Mouse (Mus musculus) liver, embryonic 11.5 days (tissue): ENCODE data around the gene Padi3. TPM values are rescaled to one million over a fixed set of nuclear protein-coding genes. Genes with fewer than 3 reads are reported as not detected.
A peak's percentile ranks its signal among the peaks of the same experiment; 100 is the strongest.

Source experiments
- ATAC-seq: fragments of 200-750 bp; cut with Nextera tagmentation; replicated peaks from 2 replicates; pipeline ENCODE4 v1.8.0; 2017; ENCODE audit warnings: moderate number of reproducible peaks, mild to moderate bottlenecking, moderate TSS enrichment, moderate library complexity; ENCODE audit not compliant: low FRiP score
- DNase-seq: peaks from one replicate; pipeline ENCODE4 v3.0.0-alpha.2; 2017; ENCODE audit warnings: low spot score
- H3K27ac ChIP-seq: fragments of 300-500 bp; sonication (generic); 2 replicates; pipeline ENCODE4 v1.5.1; 2014; ENCODE audit warnings: mild to moderate bottlenecking, low read depth, low read length, control low read depth
- H3K27me3 ChIP-seq: fragments of 300-500 bp; sonication (generic); replicated peaks from 2 replicates; pipeline ENCODE4 v1.6.1; 2014; ENCODE audit warnings: low read length, mixed read lengths; ENCODE audit not compliant: control insufficient read depth, insufficient read depth
- H3K36me3 ChIP-seq: fragments of 300-500 bp; sonication (generic); 2 replicates; pipeline ENCODE4 v1.6.1; 2014; ENCODE audit warnings: mild to moderate bottlenecking, low read length, moderate library complexity, mixed read lengths; ENCODE audit not compliant: control insufficient read depth, insufficient read depth
- H3K4me1 ChIP-seq: fragments of 300-500 bp; sonication (generic); replicated peaks from 2 replicates; pipeline ENCODE4 v1.6.1; 2014; ENCODE audit warnings: low read length, mixed read lengths; ENCODE audit not compliant: control insufficient read depth, insufficient read depth
- H3K4me2 ChIP-seq: fragments of 300-500 bp; sonication (generic); 2 replicates; pipeline ENCODE4 v1.6.1; 2014; ENCODE audit warnings: mild to moderate bottlenecking, control low read depth, moderate library complexity
- H3K4me3 ChIP-seq: fragments of 300-500 bp; sonication (generic); 2 replicates; pipeline ENCODE4 v1.5.1; 2014; ENCODE audit warnings: low read depth, low read length, control low read depth
- H3K9ac ChIP-seq: fragments of 300-500 bp; sonication (generic); 2 replicates; pipeline ENCODE4 v1.6.1; 2014; ENCODE audit warnings: low read depth, low read length, control low read depth
- H3K9me3 ChIP-seq: fragments of 300-500 bp; sonication (generic); 2 replicates; pipeline ENCODE4 v1.6.1; 2016; ENCODE audit warnings: low read length, inconsistent platforms, mixed read lengths; ENCODE audit not compliant: control insufficient read depth
- WGBS: fragments of 180-500 bp; shearing (Covaris S2); extraction: QIAGEN DNeasy Blood & Tissue Kit; methylation state at CpG from one replicate; pipeline ENCODE4 v1.1.7; 2014; 5-methylcytosine and 5-hydroxymethylcytosine counted together
- polyA plus RNA-seq: library from polyadenylated mRNA; unstranded; fragments of >200 nt; fragmentation: Nextera tagmentation; extraction: Ambion mirVana; gene quantifications from 2 replicates; pipeline ENCODE4 v1.2.1, GENCODE M21; 2014

The Padi3 gene
- polyA plus RNA-seq, 1 experiment from 2014 or later: 0.56 TPM

DNA sequence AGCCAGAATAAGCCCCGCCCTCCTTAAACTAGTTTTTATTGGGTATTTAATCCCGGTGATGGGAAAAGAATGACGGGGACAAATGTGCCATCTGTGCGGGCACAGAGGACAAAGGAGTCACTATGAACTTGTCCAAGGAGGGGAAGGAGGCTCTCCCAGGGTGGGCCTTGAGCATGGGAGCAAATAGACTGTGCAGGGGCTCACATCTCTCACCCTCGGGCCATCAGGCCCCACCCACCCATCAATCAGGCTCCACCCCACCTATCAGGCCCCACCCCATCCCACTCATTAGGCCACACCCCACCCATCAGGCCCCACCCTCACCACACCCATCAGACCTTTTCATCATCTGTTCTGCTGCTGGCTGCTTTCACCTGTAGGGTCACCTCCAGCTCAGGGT lies 41.5 kb downstream of the Padi3 start:
- ATAC-seq (peak; percentile 35; the same call in 1 of the 2 replicates), DNase-seq (no peak)
- Histone ChIP-seq H3K4me1 (peaks cover 10% of the 10 kb centered on the region), H3K36me3 (no peaks in the 10 kb centered on the region), H3K9ac (no peak overlapping the region), H3K4me2 (no peak overlapping the region), H3K9me3 (no peaks in the 10 kb centered on the region), H3K27me3 (no peaks in the 10 kb centered on the region), H3K27ac (no peak overlapping the region), H3K4me3 (no peak overlapping the region)
- WGBS: 76% methylated on average over 5 of the region's 5 CpGs

DNA sequence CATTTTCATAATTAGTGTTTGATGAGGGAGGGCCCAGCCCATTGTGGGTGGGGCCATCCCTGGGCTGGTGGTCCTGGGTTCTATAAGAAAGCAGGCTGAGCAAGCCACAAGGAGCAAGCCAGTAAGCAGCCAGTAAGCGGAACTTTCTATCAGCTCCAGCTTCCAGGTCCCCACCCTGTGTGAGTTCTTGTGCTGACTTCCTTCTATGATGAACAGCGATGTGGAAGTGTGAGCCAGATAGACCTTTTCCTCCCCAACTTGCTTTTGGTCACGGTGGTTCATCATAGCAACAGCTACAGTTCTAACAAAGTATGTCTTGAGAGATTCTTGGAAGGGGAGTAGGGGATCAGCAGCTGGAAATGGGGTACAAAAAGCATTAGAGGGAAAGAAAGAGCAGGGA lies 44.5 kb downstream of the Padi3 start:
- WGBS: 46% methylated on average over 3 of the region's 3 CpGs
- ATAC-seq (no peak), DNase-seq (no peak)
- H3K4me1 ChIP-seq: peaks cover 6% of the 10 kb centered on the region
- no peaks in the 10 kb centered on the region for H3K27me3 ChIP-seq
- H3K4me3 ChIP-seq: no peak overlapping the region
- no peak overlapping the region for H3K9ac ChIP-seq
- no peak overlapping the region for H3K4me2 ChIP-seq
- H3K27ac ChIP-seq: no peak overlapping the region
- H3K9me3 ChIP-seq: no peaks in the 10 kb centered on the region
- no peaks in the 10 kb centered on the region for H3K36me3 ChIP-seq

DNA sequence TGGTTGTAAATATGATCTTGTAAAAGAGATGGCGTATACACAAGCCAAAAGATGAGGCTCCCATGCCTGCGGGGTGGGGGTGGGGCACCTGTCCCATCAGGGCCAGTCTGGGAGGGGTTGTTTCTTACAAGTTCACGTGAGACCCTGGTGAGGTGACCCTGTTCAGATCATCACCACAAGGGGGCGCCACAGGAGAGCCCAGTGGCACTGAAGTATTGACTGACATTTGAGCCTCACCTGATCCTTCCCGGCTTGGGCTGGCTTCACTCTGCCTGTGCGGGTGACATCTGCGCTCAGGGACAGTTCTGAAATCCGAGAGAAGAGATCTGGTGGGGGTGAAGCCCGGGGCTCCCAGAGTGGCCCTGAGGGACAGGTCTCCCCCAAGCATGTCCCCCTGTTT lies 47.3 kb downstream of the Padi3 start:
- Histone ChIP-seq H3K9ac (no peak overlapping the region), H3K36me3 (no peaks in the 10 kb centered on the region), H3K27me3 (no peaks in the 10 kb centered on the region), H3K4me2 (no peak overlapping the region), H3K9me3 (no peaks in the 10 kb centered on the region), H3K4me3 (no peak overlapping the region), H3K4me1 (no peaks in the 10 kb centered on the region; the same call in 1 of the 2 replicates), H3K27ac (no peak overlapping the region)
- WGBS: 12% methylated on average over 9 of the region's 9 CpGs
- no peak; the same call in 1 of the 2 replicates for ATAC-seq
- DNase-seq: peak; percentile 67

DNA sequence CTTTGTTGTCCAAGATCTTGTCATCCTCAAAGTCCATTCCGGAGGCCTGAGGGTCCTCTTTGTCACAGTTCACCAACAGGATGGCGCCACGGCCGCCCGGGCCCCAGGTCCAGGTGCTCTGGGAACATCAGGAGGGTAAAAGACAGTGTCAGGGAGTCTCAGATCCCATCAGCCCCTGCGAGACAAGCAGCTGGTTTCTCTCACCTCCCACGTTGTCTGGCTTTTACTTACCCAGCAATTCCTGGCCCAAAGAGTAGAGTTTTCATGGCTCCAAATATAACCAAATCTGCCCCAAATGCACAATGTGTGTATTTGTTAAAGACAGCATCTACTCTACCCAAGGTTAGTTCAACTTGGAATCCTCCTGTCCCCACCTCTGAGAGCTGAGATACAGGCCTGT lies 48.8 kb downstream of the Padi3 start:
- Histone ChIP-seq H3K9ac (no peak overlapping the region), H3K4me1 (no peaks in the 10 kb centered on the region; the same call in 1 of the 2 replicates), H3K4me2 (no peak overlapping the region), H3K27ac (no peak overlapping the region), H3K4me3 (no peak overlapping the region), H3K36me3 (no peaks in the 10 kb centered on the region), H3K9me3 (no peaks in the 10 kb centered on the region), H3K27me3 (no peaks in the 10 kb centered on the region)
- 82% methylated on average over 7 of the region's 7 CpGs for WGBS
- no peak for DNase-seq
- ATAC-seq: no peak

DNA sequence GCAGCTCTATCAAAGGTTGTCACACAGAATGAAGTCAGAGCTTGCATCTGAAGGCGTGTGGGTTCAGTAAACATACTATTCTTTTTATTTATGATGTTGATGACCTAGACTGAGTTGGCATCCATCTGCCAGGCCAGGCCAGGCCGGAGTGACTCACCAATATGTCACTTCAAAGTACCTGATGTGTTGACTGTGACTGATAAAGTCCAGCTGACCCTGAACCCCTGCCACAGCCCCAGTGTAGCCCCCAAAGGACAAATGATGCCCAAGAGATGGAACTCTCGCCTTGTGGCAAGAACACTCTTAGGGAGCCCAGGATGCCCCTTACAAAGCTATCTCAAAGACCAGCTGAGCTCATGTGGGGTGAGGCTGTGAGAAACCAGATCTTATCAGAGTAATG lies 54.6 kb downstream of the Padi3 start:
- Histone ChIP-seq H3K4me3 (no peak overlapping the region), H3K4me2 (no peak overlapping the region), H3K9ac (no peak overlapping the region), H3K4me1 (no peaks in the 10 kb centered on the region; the same call in 1 of the 2 replicates), H3K9me3 (no peaks in the 10 kb centered on the region), H3K27ac (no peak overlapping the region), H3K36me3 (no peaks in the 10 kb centered on the region), H3K27me3 (no peaks in the 10 kb centered on the region)
- DNase-seq (no peak), ATAC-seq (no peak)
- WGBS: 71% methylated on average over 3 of the region's 3 CpGs

DNA sequence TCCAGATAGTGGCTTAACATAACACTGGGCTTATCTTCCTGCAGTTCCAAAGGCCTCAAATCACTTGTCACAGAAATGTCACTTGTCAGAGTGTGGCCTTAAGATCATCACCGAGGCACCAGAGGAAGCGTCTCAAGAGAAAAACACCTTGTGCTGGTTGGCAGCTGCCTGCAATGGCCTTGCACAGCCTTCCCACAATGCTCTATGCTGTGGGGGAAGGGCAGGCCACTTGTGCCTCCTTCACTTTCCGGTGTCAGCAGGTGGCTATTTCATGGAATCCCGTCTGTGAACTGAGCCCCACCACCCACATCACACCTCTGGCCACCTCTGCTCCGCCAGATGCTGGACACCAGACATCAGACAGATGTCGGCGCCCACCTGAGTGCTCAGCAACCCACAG lies 57.1 kb downstream of the Padi3 start:
- Histone ChIP-seq H3K4me3 (no peak overlapping the region), H3K36me3 (no peaks in the 10 kb centered on the region), H3K27ac (no peak overlapping the region), H3K4me1 (no peaks in the 10 kb centered on the region; the same call in 1 of the 2 replicates), H3K4me2 (no peak overlapping the region), H3K9me3 (no peaks in the 10 kb centered on the region), H3K27me3 (no peaks in the 10 kb centered on the region), H3K9ac (no peak overlapping the region)
- ATAC-seq (no peak), DNase-seq (no peak)
- 57% methylated on average over 7 of the region's 7 CpGs for WGBS

DNA sequence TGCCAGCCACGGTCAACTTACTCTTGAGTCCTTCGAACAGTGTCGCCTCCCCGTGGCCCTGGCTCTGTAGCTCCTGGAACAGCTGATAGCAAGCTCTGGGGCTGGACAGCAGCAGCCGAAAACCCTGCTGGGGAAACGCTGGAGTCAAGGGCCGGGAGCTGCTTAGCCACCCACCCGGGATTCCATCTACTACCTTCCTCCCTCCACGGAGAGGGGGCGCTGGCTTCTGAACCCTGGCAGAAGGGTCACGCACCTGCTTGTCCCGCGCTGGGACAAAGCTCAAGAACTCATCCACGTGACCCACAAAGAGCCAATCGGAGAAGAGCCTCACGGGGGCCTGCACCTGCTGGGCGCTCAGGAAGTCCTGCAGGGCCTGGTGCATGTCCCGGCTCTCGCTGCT lies 60.1 kb downstream of the Padi3 start:
- Histone ChIP-seq H3K9me3 (no peaks in the 10 kb centered on the region), H3K9ac (no peak overlapping the region), H3K36me3 (no peaks in the 10 kb centered on the region), H3K4me3 (no peak overlapping the region; the same call in 1 of the 2 replicates), H3K27ac (no peak overlapping the region), H3K27me3 (peaks cover 11% of the 10 kb centered on the region; the same call in 1 of the 2 replicates), H3K4me2 (peak overlapping the region; percentile 56), H3K4me1 (no peaks in the 10 kb centered on the region)
- ATAC-seq: no peak; the same call in 1 of the 2 replicates
- WGBS: 10% methylated on average over 19 of the region's 19 CpGs
- peak; percentile 44 for DNase-seq

DNA sequence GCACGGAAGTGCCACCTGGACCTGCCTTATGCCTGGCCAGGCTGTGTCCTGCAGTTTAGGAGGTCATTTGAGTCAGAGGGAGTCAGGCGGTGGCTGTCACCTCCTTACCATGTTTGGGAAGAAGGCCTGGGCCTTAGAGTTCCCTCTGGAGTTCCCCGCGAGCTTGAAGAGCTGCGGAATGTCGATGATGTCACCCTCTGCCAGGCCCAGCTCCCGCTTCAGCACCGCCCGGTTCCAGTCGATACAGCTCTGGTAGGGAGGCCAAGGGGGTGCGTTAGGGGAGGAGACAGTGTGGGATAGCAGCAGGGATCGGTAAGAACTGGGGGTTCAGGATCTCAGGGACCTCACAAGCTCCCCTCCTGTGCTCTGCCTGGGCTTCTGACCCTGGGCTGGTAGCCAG lies 62.5 kb downstream of the Padi3 start:
- Histone ChIP-seq H3K4me1 (no peaks in the 10 kb centered on the region), H3K36me3 (no peaks in the 10 kb centered on the region), H3K9ac (no peak overlapping the region), H3K27me3 (peaks cover 11% of the 10 kb centered on the region; the same call in 1 of the 2 replicates), H3K27ac (no peak overlapping the region), H3K4me3 (no peak overlapping the region), H3K4me2 (no peak overlapping the region), H3K9me3 (no peaks in the 10 kb centered on the region)
- WGBS: 21% methylated on average over 12 of the region's 12 CpGs
- ATAC-seq: no peak
- DNase-seq: no peak

DNA sequence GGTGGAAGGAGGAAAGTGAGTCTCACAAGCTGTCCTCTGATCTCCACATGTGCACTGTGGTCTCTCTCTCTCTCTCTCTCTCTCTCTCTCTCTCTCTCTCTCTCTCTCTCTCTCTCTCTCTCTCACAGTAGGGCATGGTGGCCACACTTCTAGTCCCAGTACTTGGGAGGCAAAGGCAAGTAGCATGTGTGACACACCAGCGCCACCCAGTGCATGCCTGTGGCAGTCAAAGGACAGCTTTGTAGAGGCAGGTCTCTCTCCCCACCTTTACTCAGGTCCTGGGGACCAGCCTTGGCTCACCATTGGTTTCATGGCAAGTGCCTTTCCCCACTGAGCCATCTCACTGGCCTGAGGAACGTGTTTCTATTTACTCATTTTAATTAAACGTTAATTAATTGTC lies 65.8 kb downstream of the Padi3 start:
- no peaks in the 10 kb centered on the region for H3K36me3 ChIP-seq
- ATAC-seq (peak; percentile 54; the same call in 1 of the 2 replicates), DNase-seq (no peak)
- H3K9ac ChIP-seq: no peak overlapping the region
- no peaks in the 10 kb centered on the region for H3K4me1 ChIP-seq
- no peak overlapping the region for H3K4me3 ChIP-seq
- H3K4me2 ChIP-seq: no peak overlapping the region
- no peaks in the 10 kb centered on the region for H3K9me3 ChIP-seq
- H3K27me3 ChIP-seq: peaks cover 11% of the 10 kb centered on the region; the same call in 1 of the 2 replicates
- H3K27ac ChIP-seq: no peak overlapping the region
- 14% methylated on average over 3 of the region's 3 CpGs for WGBS
